In genomic region chr3:113572158-113572557, GRCm38 (mm10) we compare ENCODE assay signal across 39 mouse cellular contexts. TPM values are rescaled to one million over a fixed set of nuclear protein-coding genes. Genes with fewer than 3 reads are reported as not detected.
"Had no signal": no experiment of that assay in that cellular context is flagged by ENCODE, and none has a peak within 500 bp of the region (broad histone marks: within the 10 kb centered on the region; RNA-seq: fewer than 3 reads in every experiment).

No protein-coding gene starts in this region.

- H3K27ac ChIP-seq: embryonic facial prominence, embryonic 10.5 days; embryonic facial prominence, embryonic 12.5 days; embryonic facial prominence, embryonic 13.5 days; embryonic facial prominence, embryonic 15.5 days; forebrain, embryonic 10.5 days; forebrain, embryonic 12.5 days; forebrain, embryonic 13.5 days; forebrain, embryonic 15.5 days; gastrocnemius, adult 2 months; heart, adult 2 months had no signal

- H3K4me3 ChIP-seq: embryonic facial prominence, embryonic 10.5 days; embryonic facial prominence, embryonic 12.5 days; embryonic facial prominence, embryonic 13.5 days; embryonic facial prominence, embryonic 15.5 days; erythroblast, embryonic 14.5 days; forebrain, embryonic 10.5 days; forebrain, embryonic 12.5 days; forebrain, embryonic 13.5 days; forebrain, embryonic 15.5 days; gastrocnemius, adult 2 months; heart, adult 2 months had no signal

- H3K36me3 ChIP-seq: embryonic facial prominence, embryonic 10.5 days; embryonic facial prominence, embryonic 12.5 days; embryonic facial prominence, embryonic 13.5 days; embryonic facial prominence, embryonic 15.5 days; forebrain, embryonic 10.5 days; forebrain, embryonic 12.5 days; forebrain, embryonic 15.5 days had no signal

- H3K4me2 ChIP-seq: embryonic facial prominence, embryonic 12.5 days; embryonic facial prominence, embryonic 13.5 days; embryonic facial prominence, embryonic 15.5 days; forebrain, embryonic 12.5 days; forebrain, embryonic 13.5 days; forebrain, embryonic 15.5 days had no signal

- H3K4me1 ChIP-seq: embryonic facial prominence, embryonic 10.5 days; embryonic facial prominence, embryonic 12.5 days; embryonic facial prominence, embryonic 13.5 days; embryonic facial prominence, embryonic 15.5 days; forebrain, embryonic 10.5 days; forebrain, embryonic 12.5 days; forebrain, embryonic 13.5 days; forebrain, embryonic 15.5 days had no signal

- H3K27me3 ChIP-seq: embryonic facial prominence, embryonic 12.5 days; embryonic facial prominence, embryonic 13.5 days; embryonic facial prominence, embryonic 15.5 days; forebrain, embryonic 12.5 days; forebrain, embryonic 13.5 days; forebrain, embryonic 15.5 days had no signal

- DNase-seq: cerebellum, adult 2 months; cerebellum, adult 8-10 months; cerebellum, adult 9-10 months; cerebellum, adult 9-11 months; cerebellum, postnatal 10 days; cerebellum, postnatal 14 days; cerebellum, postnatal 25 days; cerebellum, postnatal 36 days; embryo, embryonic 11 days; forebrain, postnatal 0 days; gastrocnemius, adult 2 months; gastrocnemius, postnatal 10 days; gastrocnemius, postnatal 14 days; gastrocnemius, postnatal 25 days; gastrocnemius, postnatal 36 days; heart, adult 11 months; heart, adult 18-20 months; heart, adult 2 months had no signal

- H3K9me3 ChIP-seq: embryonic facial prominence, embryonic 15.5 days; forebrain, embryonic 12.5 days; forebrain, embryonic 13.5 days; forebrain, embryonic 15.5 days had no signal

- ATAC-seq: forebrain, embryonic 13.5 days; forebrain, embryonic 14.5 days; forebrain, embryonic 15.5 days; forebrain, embryonic 16.5 days; forebrain, postnatal 0 days had no signal

- H3K9ac ChIP-seq: embryonic facial prominence, embryonic 12.5 days; embryonic facial prominence, embryonic 13.5 days; embryonic facial prominence, embryonic 15.5 days; forebrain, embryonic 12.5 days; forebrain, embryonic 13.5 days; forebrain, embryonic 15.5 days; forebrain, postnatal 0 days had no signal

RNA-seq across cellular contexts. Expression of gene Amy1, which starts 34.3 kb away (rescaled TPM):
- polyA plus RNA-seq: erythroblast, embryonic 14.5 days had no signal

RNA-seq across cellular contexts. Expression of gene Amy2a1, which starts 39.9 kb away (rescaled TPM):
- total RNA-seq: common myeloid progenitor, adult 5-6 weeks; forebrain, postnatal 0 days; gastrocnemius, adult 18-20 months; gastrocnemius, adult 2 months; gastrocnemius, adult 8-10 months; gastrocnemius, postnatal 10 days; gastrocnemius, postnatal 14 days; gastrocnemius, postnatal 25 days; gastrocnemius, postnatal 36 days; gastrocnemius, postnatal 4 days; granulocyte monocyte progenitor cell, adult 5-6 weeks; heart, adult 18-20 months; heart, adult 2 months had no signal
- polyA plus RNA-seq: embryonic facial prominence, embryonic 10.5 days; embryonic facial prominence, embryonic 11.5 days; embryonic facial prominence, embryonic 12.5 days; embryonic facial prominence, embryonic 13.5 days; embryonic facial prominence, embryonic 14.5 days; erythroblast, embryonic 14.5 days; forebrain, embryonic 10.5 days; forebrain, embryonic 11.5 days; forebrain, embryonic 12.5 days; forebrain, embryonic 14.5 days; forebrain, embryonic 15.5 days; forebrain, embryonic 16.5 days; forebrain, postnatal 0 days; frontal cortex, adult 2 months; gonadal fat pad, adult 2 months; heart, adult 2 months had no signal
